Mouse (Mus musculus): ENCODE results near the gene Prdm11. TPM values are rescaled to one million over a fixed set of nuclear protein-coding genes. Genes with fewer than 3 reads are reported as not detected.

Gene Prdm11
- polyA plus RNA-seq, 1 experiment from 2014 or later: 4.4 TPM

DNA sequence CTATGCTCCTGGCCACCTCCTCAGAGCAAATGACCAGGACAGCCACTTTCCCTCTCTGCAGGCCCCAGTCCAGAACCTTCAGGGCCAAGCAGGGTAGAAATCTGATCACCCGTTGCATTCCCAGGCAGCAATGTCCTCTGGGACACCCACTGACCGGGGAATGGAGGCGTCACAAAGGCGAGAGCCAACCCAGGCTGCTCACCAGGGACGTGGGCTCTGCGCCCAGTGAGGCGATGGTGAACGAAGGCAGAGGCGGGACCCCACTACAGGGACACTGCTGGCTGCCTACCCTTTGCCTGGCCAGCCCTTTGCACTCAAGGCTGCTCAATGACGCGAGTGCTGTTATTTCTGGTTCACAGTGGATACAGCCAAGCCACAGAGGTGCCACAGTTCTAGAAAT lies 13.3 kb downstream of the Prdm11 start:
- ATAC-seq (ENCODE audit: insufficient read depth) (no peak), DNase-seq (peak; percentile 61)
- Histone ChIP-seq H3K36me3 (ENCODE audit: insufficient read depth) (no peaks in the 10 kb centered on the region), H3K9me3 (ENCODE audit: low read depth, low read length) (no peaks in the 10 kb centered on the region), H3K4me1 (ENCODE audit: insufficient read depth) (peaks cover 30% of the 10 kb centered on the region), H3K4me2 (no peak overlapping the region), H3K27ac (ENCODE audit: low read depth) (0 out of 2 replicates have a peak overlapping the region, but pooled peaks have one; percentile 24), H3K27me3 (ENCODE audit: insufficient read depth, low read length) (no peaks in the 10 kb centered on the region), H3K9ac (no peak overlapping the region), H3K4me3 (ENCODE audit: low read depth, low read length) (no peak overlapping the region)
- TF ChIP-seq CTCF (IDR thresholded peaks at IDR 0.05; ENCODE audit: low read depth): no peak
- WGBS: 61% methylated on average over 11 of the region's 11 CpGs

- 56% methylated on average over 8 of the region's 8 CpGs for WGBS
- H3K27me3 ChIP-seq (ENCODE audit: insufficient read depth, low read length): no peaks in the 10 kb centered on the region
- DNase-seq (peak; percentile 38), ATAC-seq (ENCODE audit: insufficient read depth) (no peak)
- H3K4me3 ChIP-seq (ENCODE audit: low read depth, low read length): no peak overlapping the region
- H3K27ac ChIP-seq (ENCODE audit: low read depth): no peak overlapping the region
- peaks cover 30% of the 10 kb centered on the region for H3K4me1 ChIP-seq (ENCODE audit: insufficient read depth)
- H3K4me2 ChIP-seq: no peak overlapping the region
- no peaks in the 10 kb centered on the region for H3K9me3 ChIP-seq (ENCODE audit: low read depth, low read length)
- H3K36me3 ChIP-seq (ENCODE audit: insufficient read depth): no peaks in the 10 kb centered on the region
- TF ChIP-seq CTCF (IDR thresholded peaks at IDR 0.05; ENCODE audit: low read depth): no peak
- no peak overlapping the region; the same call in 1 of the 2 replicates for H3K9ac ChIP-seq
Observed at GRCm38 (mm10) chr2:93032049-93032448, 13.9 kb downstream of the Prdm11 start.

GRCm38 (mm10) chr2:93031021-93031420 lies 14.9 kb downstream of the Prdm11 start:
- no peak for ATAC-seq (ENCODE audit: insufficient read depth)
- DNase-seq: peak; percentile 51
- H3K9ac ChIP-seq: no peak overlapping the region; the same call in 1 of the 2 replicates
- H3K27me3 ChIP-seq (ENCODE audit: insufficient read depth, low read length): no peaks in the 10 kb centered on the region
- no peaks in the 10 kb centered on the region for H3K9me3 ChIP-seq (ENCODE audit: low read depth, low read length)
- no peak overlapping the region for H3K4me3 ChIP-seq (ENCODE audit: low read depth, low read length)
- WGBS: 53% methylated on average over 9 of the region's 9 CpGs
- H3K36me3 ChIP-seq (ENCODE audit: insufficient read depth): no peaks in the 10 kb centered on the region
- TF ChIP-seq CTCF (IDR thresholded peaks at IDR 0.05; ENCODE audit: low read depth): no peak
- H3K4me2 ChIP-seq: no peak overlapping the region
- H3K27ac ChIP-seq (ENCODE audit: low read depth): 0 out of 2 replicates have a peak overlapping the region, but pooled peaks have one; percentile 12
- H3K4me1 ChIP-seq (ENCODE audit: insufficient read depth): peaks cover 25% of the 10 kb centered on the region

- Histone ChIP-seq H3K27me3 (ENCODE audit: insufficient read depth, low read length) (no peaks in the 10 kb centered on the region), H3K4me2 (no peak overlapping the region), H3K27ac (ENCODE audit: low read depth) (peak overlapping the region; percentile 18; the same call in 1 of the 2 replicates), H3K36me3 (ENCODE audit: insufficient read depth) (no peaks in the 10 kb centered on the region), H3K9me3 (ENCODE audit: low read depth, low read length) (no peaks in the 10 kb centered on the region), H3K4me1 (ENCODE audit: insufficient read depth) (peaks cover 21% of the 10 kb centered on the region; the same call in 1 of the 2 replicates), H3K9ac (no peak overlapping the region), H3K4me3 (ENCODE audit: low read depth, low read length) (no peak overlapping the region)
- no peak for TF ChIP-seq CTCF (IDR thresholded peaks at IDR 0.05; ENCODE audit: low read depth)
- ATAC-seq (ENCODE audit: insufficient read depth) (no peak), DNase-seq (no peak)
- WGBS: 76% methylated on average over 6 of the region's 6 CpGs
Observed at GRCm38 (mm10) chr2:93030101-93030500, 15.9 kb downstream of the Prdm11 start.

DNA sequence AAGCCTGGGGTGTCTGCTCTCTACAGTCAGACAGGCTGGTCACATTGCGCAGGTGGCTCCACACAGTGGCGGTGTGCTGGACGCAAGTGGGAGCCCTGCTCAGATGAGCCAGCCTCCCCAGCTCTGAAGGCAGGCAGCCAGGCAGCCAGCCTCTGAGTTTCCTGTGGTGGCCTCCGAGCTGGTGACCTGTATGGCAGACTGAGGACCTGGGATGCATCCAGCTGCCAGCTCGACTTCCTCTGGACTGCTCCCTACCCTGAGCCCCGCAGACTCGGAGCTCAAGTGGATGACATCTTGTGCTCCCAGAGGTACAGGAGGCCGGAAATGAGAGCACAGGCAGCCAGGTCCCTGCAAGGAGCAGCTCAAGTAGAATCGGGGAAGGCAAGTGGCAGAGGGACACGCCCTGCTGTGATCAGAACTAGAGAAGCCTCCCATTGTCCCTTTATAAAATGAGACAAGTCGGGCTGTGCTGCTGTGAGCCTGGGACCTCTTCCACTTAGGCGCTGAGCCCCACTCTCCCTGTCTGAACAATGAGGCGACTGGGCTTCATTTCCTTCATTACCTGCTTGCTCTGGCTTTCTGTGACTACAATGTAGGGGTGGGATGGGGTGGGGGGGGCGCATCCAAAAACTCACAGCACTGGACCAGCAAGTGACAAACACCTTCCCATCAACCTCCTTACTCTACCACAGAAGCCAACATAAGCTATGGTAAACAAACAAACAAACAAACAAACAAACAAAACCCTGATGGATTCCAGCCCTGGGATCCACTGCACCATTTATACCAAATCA lies 16.5 kb downstream of the Prdm11 start:
- WGBS: 36% methylated on average over 14 of the region's 14 CpGs
- DNase-seq: peak; percentile 54
- peak; percentile 27; the same call in 1 of the 2 replicates for ATAC-seq (ENCODE audit: insufficient read depth)
- H3K27me3 ChIP-seq (ENCODE audit: insufficient read depth, low read length): no peaks in the 10 kb centered on the region
- no peaks in the 10 kb centered on the region for H3K36me3 ChIP-seq (ENCODE audit: insufficient read depth)
- no peak for TF ChIP-seq CTCF (IDR thresholded peaks at IDR 0.05; ENCODE audit: low read depth)
- no peak overlapping the region for H3K4me3 ChIP-seq (ENCODE audit: low read depth, low read length)
- peaks cover 21% of the 10 kb centered on the region; the same call in 1 of the 2 replicates for H3K4me1 ChIP-seq (ENCODE audit: insufficient read depth)
- peak overlapping the region; percentile 42; the same call in 1 of the 2 replicates for H3K27ac ChIP-seq (ENCODE audit: low read depth)
- H3K9me3 ChIP-seq (ENCODE audit: low read depth, low read length): no peaks in the 10 kb centered on the region
- H3K9ac ChIP-seq: no peak overlapping the region
- H3K4me2 ChIP-seq: peak overlapping the region; percentile 37

GRCm38 (mm10) chr2:93028865-93029264 lies 17.1 kb downstream of the Prdm11 start:
- no peak overlapping the region for H3K9ac ChIP-seq
- no peaks in the 10 kb centered on the region for H3K9me3 ChIP-seq (ENCODE audit: low read depth, low read length)
- H3K4me1 ChIP-seq (ENCODE audit: insufficient read depth): peaks cover 21% of the 10 kb centered on the region; the same call in 1 of the 2 replicates
- DNase-seq (no peak), ATAC-seq (ENCODE audit: insufficient read depth) (no peak)
- no peaks in the 10 kb centered on the region for H3K27me3 ChIP-seq (ENCODE audit: insufficient read depth, low read length)
- H3K36me3 ChIP-seq (ENCODE audit: insufficient read depth): no peaks in the 10 kb centered on the region
- peak overlapping the region; percentile 37; the same call in 1 of the 2 replicates for H3K4me2 ChIP-seq
- no peak overlapping the region for H3K4me3 ChIP-seq (ENCODE audit: low read depth, low read length)
- 61% methylated on average over 6 of the region's 6 CpGs for WGBS
- peak overlapping the region; percentile 42; the same call in 1 of the 2 replicates for H3K27ac ChIP-seq (ENCODE audit: low read depth)
- peak; percentile 50 for TF ChIP-seq CTCF (IDR thresholded peaks at IDR 0.05; ENCODE audit: low read depth)

GRCm38 (mm10) chr2:93027713-93028112 lies 18.3 kb downstream of the Prdm11 start:
- Histone ChIP-seq H3K27me3 (ENCODE audit: insufficient read depth, low read length) (no peaks in the 10 kb centered on the region), H3K9me3 (ENCODE audit: low read depth, low read length) (0 out of 2 replicates have a peak, but pooled peaks cover 3% of the 10 kb centered on the region), H3K27ac (ENCODE audit: low read depth) (no peak overlapping the region), H3K4me3 (ENCODE audit: low read depth, low read length) (no peak overlapping the region), H3K9ac (no peak overlapping the region), H3K4me1 (ENCODE audit: insufficient read depth) (peaks cover 19% of the 10 kb centered on the region; the same call in 1 of the 2 replicates), H3K36me3 (ENCODE audit: insufficient read depth) (no peaks in the 10 kb centered on the region), H3K4me2 (no peak overlapping the region)
- DNase-seq (no peak), ATAC-seq (ENCODE audit: insufficient read depth) (no peak)
- 81% methylated on average over 7 of the region's 7 CpGs for WGBS
- no peak for TF ChIP-seq CTCF (IDR thresholded peaks at IDR 0.05; ENCODE audit: low read depth)

Data from lung, embryonic 14.5 days (tissue).